Mouse (Mus musculus): ENCODE data around the gene Tti1.

- TF ChIP-seq CTCF (conservative IDR thresholded peaks at IDR 0.05; ENCODE audit: low read length), result no peak
- TF ChIP-seq POU5F1 (IDR thresholded peaks at IDR 0.05; ENCODE audit: borderline replicate concordance, low read length), result no peak
Measured at GRCm38 (mm10) chr2:157988416-157989190, 39.6 kb downstream of the Tti1 start.
